Mouse (Mus musculus): ENCODE data around the gene Gnaq. TPM values are rescaled to one million over a fixed set of nuclear protein-coding genes. Genes with fewer than 3 reads are reported as not detected.

Gnaq gene
- polyA plus RNA-seq, 1 experiment from 2014 or later: 18.4 TPM

DNA sequence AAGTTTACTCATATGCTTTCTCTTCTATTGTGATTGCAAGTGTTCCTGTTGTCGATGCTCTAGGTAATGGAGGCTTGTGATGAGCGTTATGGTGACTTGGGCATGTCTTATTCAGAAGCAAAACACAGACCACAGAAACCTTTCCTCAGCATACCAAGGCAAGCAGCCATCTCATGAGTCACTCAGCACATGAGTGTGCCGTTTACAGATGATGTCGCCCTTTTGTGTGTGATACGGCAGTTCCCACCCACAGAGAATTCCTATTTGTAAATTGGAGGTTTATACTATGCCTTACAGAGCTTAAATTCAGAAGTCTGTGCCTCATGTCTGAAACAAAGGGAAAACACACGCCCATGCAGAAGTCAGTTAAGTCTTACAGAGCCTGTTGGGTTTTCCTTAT is 253.9 kb downstream of the Gnaq start:
- no peak overlapping the region for H3K4me2 ChIP-seq (ENCODE audit: low read length)
- no peak overlapping the region for H3K27ac ChIP-seq (ENCODE audit: low read depth)
- ATAC-seq (replicated peaks; ENCODE audit: low FRiP score, low TSS enrichment, low read depth) (no peak), DNase-seq (ENCODE audit: low spot score) (no peak)
- H3K4me3 ChIP-seq (ENCODE audit: low read depth, low read length): no peak overlapping the region
- H3K9me3 ChIP-seq (ENCODE audit: control insufficient read depth, low read length): no peaks in the 10 kb centered on the region
- peaks cover 34% of the 10 kb centered on the region for H3K36me3 ChIP-seq (ENCODE audit: control insufficient read depth, insufficient read depth, low read length)
- WGBS: 71% methylated on average over 6 of the region's 6 CpGs
- no peak overlapping the region for H3K9ac ChIP-seq (ENCODE audit: low read length)
- H3K4me1 ChIP-seq (replicated peaks; ENCODE audit: control insufficient read depth, insufficient read depth, low read length): 0 out of 2 replicates have a peak, but pooled peaks cover 3% of the 10 kb centered on the region
- H3K27me3 ChIP-seq (replicated peaks; ENCODE audit: control insufficient read depth, insufficient read depth, low read length): no peaks in the 10 kb centered on the region

GRCm38 (mm10) chr19:16390192-16390795 is 257.7 kb downstream of the Gnaq start:
- H3K27me3 ChIP-seq (replicated peaks; ENCODE audit: control insufficient read depth, insufficient read depth, low read length): no peaks in the 10 kb centered on the region
- 89% methylated on average over 6 of the region's 6 CpGs for WGBS
- no peak overlapping the region for H3K4me2 ChIP-seq (ENCODE audit: low read length)
- DNase-seq (ENCODE audit: low spot score) (no peak), ATAC-seq (replicated peaks; ENCODE audit: low FRiP score, low TSS enrichment, low read depth) (no peak)
- 0 out of 2 replicates have a peak, but pooled peaks cover 3% of the 10 kb centered on the region for H3K4me1 ChIP-seq (replicated peaks; ENCODE audit: control insufficient read depth, insufficient read depth, low read length)
- H3K9ac ChIP-seq (ENCODE audit: low read length): no peak overlapping the region
- H3K36me3 ChIP-seq (ENCODE audit: control insufficient read depth, insufficient read depth, low read length): peaks cover 24% of the 10 kb centered on the region
- H3K27ac ChIP-seq (ENCODE audit: low read depth): no peak overlapping the region
- no peak overlapping the region for H3K4me3 ChIP-seq (ENCODE audit: low read depth, low read length)
- H3K9me3 ChIP-seq (ENCODE audit: control insufficient read depth, low read length): no peaks in the 10 kb centered on the region

- Histone ChIP-seq H3K9me3 (ENCODE audit: control insufficient read depth, low read length) (no peaks in the 10 kb centered on the region), H3K4me1 (replicated peaks; ENCODE audit: control insufficient read depth, insufficient read depth, low read length) (no peaks in the 10 kb centered on the region), H3K9ac (ENCODE audit: low read length) (no peak overlapping the region), H3K4me3 (ENCODE audit: low read depth, low read length) (no peak overlapping the region), H3K36me3 (ENCODE audit: control insufficient read depth, insufficient read depth, low read length) (peaks cover 18% of the 10 kb centered on the region), H3K4me2 (ENCODE audit: low read length) (no peak overlapping the region), H3K27ac (ENCODE audit: low read depth) (no peak overlapping the region), H3K27me3 (replicated peaks; ENCODE audit: control insufficient read depth, insufficient read depth, low read length) (no peaks in the 10 kb centered on the region)
- WGBS: 75% methylated on average over 5 of the region's 5 CpGs
- DNase-seq (ENCODE audit: low spot score) (no peak), ATAC-seq (replicated peaks; ENCODE audit: low FRiP score, low TSS enrichment, low read depth) (no peak)
These were observed 261.8 kb downstream of the Gnaq start for GRCm38 (mm10) chr19:16394381-16394780.

DNA sequence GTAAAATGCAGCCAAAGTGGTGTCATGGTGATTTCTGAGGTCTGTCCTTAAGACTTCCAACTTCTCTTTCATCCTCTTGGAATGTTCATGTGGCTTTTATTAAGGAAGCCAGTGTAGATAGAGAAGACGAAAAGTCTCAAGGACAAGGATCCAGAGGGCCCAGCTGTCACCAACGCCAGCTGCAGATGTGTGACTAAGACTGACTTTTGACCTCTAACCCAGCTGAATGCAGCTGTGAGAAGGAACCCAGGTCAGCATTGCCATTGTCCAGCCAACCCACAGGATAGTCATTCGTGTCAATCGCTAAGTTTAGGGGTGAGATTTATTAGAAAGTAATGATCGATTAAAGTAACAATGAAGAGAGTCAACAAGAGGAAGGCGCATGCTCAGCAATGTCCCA is 270.5 kb downstream of the Gnaq start:
- Histone ChIP-seq H3K4me2 (ENCODE audit: low read length) (no peak overlapping the region), H3K36me3 (ENCODE audit: control insufficient read depth, insufficient read depth, low read length) (no peaks in the 10 kb centered on the region), H3K27me3 (replicated peaks; ENCODE audit: control insufficient read depth, insufficient read depth, low read length) (no peaks in the 10 kb centered on the region), H3K4me1 (replicated peaks; ENCODE audit: control insufficient read depth, insufficient read depth, low read length) (no peaks in the 10 kb centered on the region), H3K27ac (ENCODE audit: low read depth) (no peak overlapping the region), H3K4me3 (ENCODE audit: low read depth, low read length) (no peak overlapping the region), H3K9me3 (ENCODE audit: control insufficient read depth, low read length) (no peaks in the 10 kb centered on the region), H3K9ac (ENCODE audit: low read length) (no peak overlapping the region)
- DNase-seq (ENCODE audit: low spot score): no peak
- no peak for ATAC-seq (replicated peaks; ENCODE audit: low FRiP score, low TSS enrichment, low read depth)
- 78% methylated on average over 6 of the region's 6 CpGs for WGBS

DNA sequence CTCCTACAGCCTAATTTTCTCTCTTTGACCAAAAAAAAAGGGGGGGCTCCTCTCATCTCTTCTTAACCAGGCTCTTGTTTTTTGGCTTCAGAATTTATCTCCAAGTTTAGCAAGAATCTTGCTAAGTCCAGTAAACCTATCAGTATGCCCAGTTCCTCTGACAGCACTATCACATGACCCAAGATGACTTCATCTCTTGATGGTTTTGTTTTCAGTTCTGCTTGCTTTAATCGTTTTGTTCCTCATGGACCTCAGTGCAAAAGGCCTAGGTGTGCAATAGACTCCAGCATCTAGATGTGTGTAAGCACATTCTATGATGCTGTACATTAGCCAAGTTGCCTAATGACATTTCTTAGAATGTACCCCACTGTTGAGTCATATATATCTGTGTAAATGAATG is 275.1 kb downstream of the Gnaq start:
- no peak for DNase-seq (ENCODE audit: low spot score)
- Histone ChIP-seq H3K4me1 (replicated peaks; ENCODE audit: control insufficient read depth, insufficient read depth, low read length) (no peaks in the 10 kb centered on the region), H3K4me2 (ENCODE audit: low read length) (no peak overlapping the region), H3K27me3 (replicated peaks; ENCODE audit: control insufficient read depth, insufficient read depth, low read length) (no peaks in the 10 kb centered on the region), H3K9me3 (ENCODE audit: control insufficient read depth, low read length) (no peaks in the 10 kb centered on the region), H3K4me3 (ENCODE audit: low read depth, low read length) (no peak overlapping the region), H3K27ac (ENCODE audit: low read depth) (no peak overlapping the region), H3K36me3 (ENCODE audit: control insufficient read depth, insufficient read depth, low read length) (no peaks in the 10 kb centered on the region), H3K9ac (ENCODE audit: low read length) (no peak overlapping the region)
- 86% methylated on average over 1 of the region's 1 CpGs for WGBS
- no peak for ATAC-seq (replicated peaks; ENCODE audit: low FRiP score, low TSS enrichment, low read depth)

DNA sequence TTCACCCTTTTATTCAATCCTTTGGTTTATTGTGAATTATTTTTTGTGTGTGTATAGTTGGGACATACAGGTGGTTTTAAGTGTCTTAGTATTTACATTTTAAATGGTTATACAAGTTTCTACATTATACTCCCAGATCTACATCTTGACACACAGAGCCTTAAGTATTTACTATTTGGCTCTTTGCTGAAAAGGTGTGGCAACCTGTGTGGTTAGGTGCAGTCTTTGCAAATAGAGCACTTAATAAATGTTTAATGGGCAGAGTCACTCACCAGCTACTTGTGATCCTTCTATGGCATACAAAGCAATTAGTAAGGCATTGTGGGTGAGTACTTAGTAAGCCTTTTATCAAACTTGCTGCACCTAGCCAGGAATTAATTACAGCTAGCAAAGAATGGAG is 278.7 kb downstream of the Gnaq start:
- ATAC-seq (replicated peaks; ENCODE audit: low FRiP score, low TSS enrichment, low read depth): no peak

GRCm38 (mm10) chr19:16418086-16418663 is 285.5 kb downstream of the Gnaq start:
- Histone ChIP-seq H3K4me1 (replicated peaks; ENCODE audit: control insufficient read depth, insufficient read depth, low read length) (no peaks in the 10 kb centered on the region), H3K36me3 (ENCODE audit: control insufficient read depth, insufficient read depth, low read length) (no peaks in the 10 kb centered on the region), H3K4me3 (ENCODE audit: low read depth, low read length) (no peak overlapping the region), H3K9me3 (ENCODE audit: control insufficient read depth, low read length) (no peaks in the 10 kb centered on the region), H3K27ac (ENCODE audit: low read depth) (no peak overlapping the region), H3K4me2 (ENCODE audit: low read length) (no peak overlapping the region), H3K27me3 (replicated peaks; ENCODE audit: control insufficient read depth, insufficient read depth, low read length) (no peaks in the 10 kb centered on the region), H3K9ac (ENCODE audit: low read length) (no peak overlapping the region)
- 91% methylated on average over 5 of the region's 5 CpGs for WGBS
- ATAC-seq (replicated peaks; ENCODE audit: low FRiP score, low TSS enrichment, low read depth): no peak
- no peak for DNase-seq (ENCODE audit: low spot score)

More for the DNA sequence above, 278.7 kb downstream of the Gnaq start:
- H3K9ac ChIP-seq (ENCODE audit: low read length): no peak overlapping the region
- H3K4me2 ChIP-seq (ENCODE audit: low read length): no peak overlapping the region
- H3K4me3 ChIP-seq (ENCODE audit: low read depth, low read length): no peak overlapping the region
- DNase-seq (ENCODE audit: low spot score): no peak
- H3K9me3 ChIP-seq (ENCODE audit: control insufficient read depth, low read length): no peaks in the 10 kb centered on the region
- no peaks in the 10 kb centered on the region for H3K36me3 ChIP-seq (ENCODE audit: control insufficient read depth, insufficient read depth, low read length)
- H3K27me3 ChIP-seq (replicated peaks; ENCODE audit: control insufficient read depth, insufficient read depth, low read length): no peaks in the 10 kb centered on the region
- H3K27ac ChIP-seq (ENCODE audit: low read depth): no peak overlapping the region
- H3K4me1 ChIP-seq (replicated peaks; ENCODE audit: control insufficient read depth, insufficient read depth, low read length): no peaks in the 10 kb centered on the region

DNA sequence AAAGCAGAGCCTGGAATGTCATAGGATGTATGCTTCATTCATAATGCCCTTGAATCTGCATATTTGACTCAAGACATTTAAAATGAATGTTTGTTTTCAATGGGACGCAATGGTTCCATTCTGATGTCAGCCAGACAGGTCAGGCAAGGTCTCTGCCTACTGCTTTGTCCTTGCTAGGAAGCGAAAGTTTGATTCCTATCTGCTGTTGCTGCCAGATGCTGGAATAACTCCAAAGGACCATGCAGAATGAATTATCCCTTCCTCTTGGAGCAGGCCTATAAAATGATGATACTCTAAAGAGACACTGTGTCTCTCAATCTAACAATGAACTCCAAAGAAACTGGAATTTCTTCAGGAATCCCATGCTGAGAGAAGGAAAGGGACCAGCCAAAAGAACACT is 293.0 kb downstream of the Gnaq start:
- Histone ChIP-seq H3K9me3 (ENCODE audit: control insufficient read depth, low read length) (peaks cover 8% of the 10 kb centered on the region; the same call in 1 of the 2 replicates), H3K9ac (ENCODE audit: low read length) (no peak overlapping the region), H3K36me3 (ENCODE audit: control insufficient read depth, insufficient read depth, low read length) (no peaks in the 10 kb centered on the region), H3K27ac (ENCODE audit: low read depth) (no peak overlapping the region), H3K4me3 (ENCODE audit: low read depth, low read length) (no peak overlapping the region), H3K4me1 (replicated peaks; ENCODE audit: control insufficient read depth, insufficient read depth, low read length) (no peaks in the 10 kb centered on the region), H3K27me3 (replicated peaks; ENCODE audit: control insufficient read depth, insufficient read depth, low read length) (no peaks in the 10 kb centered on the region), H3K4me2 (ENCODE audit: low read length) (no peak overlapping the region)
- 79% methylated on average over 2 of the region's 2 CpGs for WGBS
- DNase-seq (ENCODE audit: low spot score): no peak
- ATAC-seq (replicated peaks; ENCODE audit: low FRiP score, low TSS enrichment, low read depth): no peak

DNA sequence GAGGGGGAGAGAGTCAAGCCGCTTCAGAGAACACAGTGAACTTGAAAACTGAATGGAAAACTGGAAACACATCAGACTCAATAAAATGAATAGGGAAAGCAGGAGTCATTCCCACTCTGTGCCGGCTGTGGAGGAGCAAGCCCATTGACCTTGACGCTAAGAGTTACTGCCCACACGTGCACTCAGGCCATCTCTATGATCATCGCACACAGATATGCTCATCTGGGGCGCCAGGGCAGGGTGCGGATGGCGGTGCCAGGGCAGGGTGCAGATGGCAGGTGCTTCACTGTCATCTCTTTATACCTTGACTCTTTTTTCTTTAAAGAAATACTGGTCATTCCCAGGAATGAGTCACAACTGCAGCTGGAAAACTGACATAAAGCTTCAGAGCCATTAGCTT is 298.7 kb downstream of the Gnaq start:
- Histone ChIP-seq H3K4me3 (ENCODE audit: low read depth, low read length) (no peak overlapping the region), H3K27me3 (replicated peaks; ENCODE audit: control insufficient read depth, insufficient read depth, low read length) (no peaks in the 10 kb centered on the region), H3K36me3 (ENCODE audit: control insufficient read depth, insufficient read depth, low read length) (no peaks in the 10 kb centered on the region), H3K27ac (ENCODE audit: low read depth) (no peak overlapping the region), H3K9me3 (ENCODE audit: control insufficient read depth, low read length) (peaks cover 8% of the 10 kb centered on the region; the same call in 1 of the 2 replicates), H3K9ac (ENCODE audit: low read length) (no peak overlapping the region), H3K4me1 (replicated peaks; ENCODE audit: control insufficient read depth, insufficient read depth, low read length) (peaks cover 8% of the 10 kb centered on the region; the same call in 1 of the 2 replicates), H3K4me2 (ENCODE audit: low read length) (no peak overlapping the region)
- ATAC-seq (replicated peaks; ENCODE audit: low FRiP score, low TSS enrichment, low read depth): no peak
- DNase-seq (ENCODE audit: low spot score): no peak
- WGBS: 89% methylated on average over 8 of the region's 8 CpGs

Measured in intestine, embryonic 14.5 days (tissue).